Mouse (Mus musculus) olfactory bulb, adult 2 months (tissue): Measurements from ENCODE around the gene Jade2. TPM values are rescaled to one million over a fixed set of nuclear protein-coding genes. Genes with fewer than 3 reads are reported as not detected.
A peak's percentile ranks its signal among the peaks of the same experiment; 100 is the strongest.
"Not testable (repeated sequence)": the region's sequence is repeated elsewhere in the genome, so short reads cannot be mapped to it uniquely, and the experiment has no call there.

Experiments
- H3K27ac ChIP-seq: fragments of 200-500 bp; 2 replicates; pipeline ENCODE4 v1.5.1; 2012; ENCODE audit warnings: low read depth, low read length; ENCODE audit not compliant: insufficient read depth
- H3K4me1 ChIP-seq: fragments of 200-500 bp; 2 replicates; pipeline ENCODE4 v1.6.1; 2012; ENCODE audit warnings: low read length; ENCODE audit not compliant: control insufficient read depth, insufficient read depth
- H3K4me3 ChIP-seq: fragments of 200-500 bp; 2 replicates; pipeline ENCODE4 v1.5.1; 2012; ENCODE audit warnings: mild to moderate bottlenecking, low read depth, low read length, moderate library complexity; ENCODE audit not compliant: insufficient read depth
- CTCF ChIP-seq: fragments of 200-500 bp; IDR thresholded peaks from 2 replicates; pipeline ENCODE4 v1.5.1; 2012; ENCODE audit warnings: low read depth, mild to moderate bottlenecking, low read length, moderate library complexity; ENCODE audit not compliant: insufficient read depth
- POLR2A ChIP-seq: fragments of 200-500 bp; IDR thresholded peaks from 2 replicates; pipeline ENCODE4 v1.6.1; 2012; ENCODE audit warnings: mild to moderate bottlenecking, low read depth, low read length, moderate library complexity; ENCODE audit not compliant: insufficient read depth
- WGBS: fragments of 180-500 bp; shearing (Covaris S2); methylation state at CpG from one replicate; pipeline ENCODE4 v1.1.7; 2018; 5-methylcytosine and 5-hydroxymethylcytosine counted together
- polyA plus RNA-seq: library from polyadenylated mRNA; stranded (reverse); fragments of >200 nt; gene quantifications from 2 replicates; pipeline ENCODE4 v1.2.4, GENCODE M21; 2012; ENCODE audit warnings: low replicate concordance; ENCODE audit not compliant: missing spikeins, insufficient read depth, insufficient read length

The Jade2 gene
- polyA plus RNA-seq, 1 experiment = not detected

- WGBS = 93% methylated on average over 8 of the region's 8 CpGs
- Histone ChIP-seq H3K4me1 (no peaks in the 10 kb centered on the region), H3K27ac (no peak overlapping the region), H3K4me3 (no peak overlapping the region)
- TF ChIP-seq CTCF = no peak
- no peak for TF ChIP-seq POLR2A
Measured at GRCm38 (mm10) chr11:51812022-51812546, 45.4 kb downstream of the Jade2 start.

DNA sequence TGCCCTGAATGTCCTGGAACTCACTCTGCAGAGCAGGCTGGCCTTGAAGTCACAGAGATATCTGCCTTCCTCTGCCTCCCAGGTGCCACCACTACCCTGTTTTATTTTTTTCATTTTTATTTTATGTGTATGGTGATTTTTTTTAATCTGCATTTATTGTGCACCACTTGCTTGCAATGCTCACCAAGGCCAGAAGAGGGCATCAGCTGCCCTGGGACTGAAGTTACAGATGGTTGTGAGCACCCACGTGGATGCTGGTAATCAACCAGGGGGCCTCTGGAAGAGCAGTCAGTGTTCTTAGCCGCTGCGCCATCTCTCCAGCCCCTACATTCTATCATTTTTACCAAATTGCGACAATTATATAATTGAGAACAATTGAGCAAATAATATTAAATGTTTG lies 46.2 kb downstream of the Jade2 start:
- no peak overlapping the region for H3K27ac ChIP-seq
- WGBS = 90% methylated on average over 4 of the region's 4 CpGs
- no peaks in the 10 kb centered on the region for H3K4me1 ChIP-seq
- TF ChIP-seq POLR2A = no peak
- no peak overlapping the region for H3K4me3 ChIP-seq

GRCm38 (mm10) chr11:51809632-51810224 lies 47.7 kb downstream of the Jade2 start:
- Histone ChIP-seq H3K27ac (no peak overlapping the region), H3K4me1 (peaks cover 5% of the 10 kb centered on the region; the same call in 1 of the 2 replicates), H3K4me3 (no peak overlapping the region)
- 64% methylated on average over 6 of the region's 6 CpGs for WGBS
- TF ChIP-seq CTCF = no peak
- TF ChIP-seq POLR2A = no peak

- TF ChIP-seq CTCF (no peak), POLR2A (no peak)
- Histone ChIP-seq H3K4me3 (no peak overlapping the region), H3K4me1 (peaks cover 5% of the 10 kb centered on the region; the same call in 1 of the 2 replicates), H3K27ac (no peak overlapping the region)
- WGBS = 55% methylated on average over 13 of the region's 13 CpGs
Measured at GRCm38 (mm10) chr11:51807108-51807879, 50.2 kb downstream of the Jade2 start.

DNA sequence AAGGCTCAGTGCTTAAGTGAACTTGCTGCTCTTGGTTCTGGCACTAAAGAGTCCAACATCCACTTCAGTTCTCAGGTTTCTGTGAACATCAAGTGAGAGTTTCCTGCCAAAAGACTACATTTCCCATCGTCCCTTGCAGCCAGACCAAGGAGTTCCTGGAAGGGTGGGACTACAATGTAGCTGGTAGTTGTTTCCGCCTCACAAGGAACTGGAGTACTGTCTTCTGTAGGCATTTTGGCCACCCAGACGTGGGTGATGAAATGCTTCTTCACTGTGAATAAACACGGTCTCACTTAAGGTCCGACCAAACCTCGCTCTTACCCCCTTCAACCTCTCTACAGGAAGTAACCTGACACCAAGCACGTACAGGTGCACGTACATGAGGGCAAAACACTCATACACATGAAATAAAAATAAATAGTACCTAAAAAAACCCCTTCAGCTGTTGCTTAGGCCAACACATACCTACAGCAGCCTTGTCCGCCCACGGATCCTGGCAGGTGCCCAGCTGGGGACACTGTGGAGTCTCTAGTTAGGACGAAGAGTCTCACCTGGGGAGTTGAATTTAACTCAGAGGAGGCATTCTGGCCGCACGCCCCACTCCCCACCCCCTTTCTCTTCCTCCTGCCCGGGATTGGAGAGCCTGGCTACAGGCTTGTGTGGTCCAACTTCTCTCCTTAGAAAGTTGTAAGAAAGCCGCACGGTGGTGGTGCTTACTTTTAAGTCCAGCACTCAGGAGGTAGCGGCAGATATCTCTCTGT lies 52.1 kb downstream of the Jade2 start:
- peak overlapping the region; percentile 35; the same call in 1 of the 2 replicates for H3K27ac ChIP-seq
- WGBS = 14% methylated on average over 17 of the region's 17 CpGs
- no peak for TF ChIP-seq CTCF
- TF ChIP-seq POLR2A = no peak; the same call in 1 of the 2 replicates

GRCm38 (mm10) chr11:51800634-51801325 lies 56.7 kb downstream of the Jade2 start:
- Histone ChIP-seq H3K27ac (no peak overlapping the region), H3K4me1 (peaks cover 12% of the 10 kb centered on the region)
- TF ChIP-seq POLR2A = no peak
- TF ChIP-seq CTCF = no peak

More for the DNA sequence above, 52.1 kb downstream of the Jade2 start:
- Histone ChIP-seq H3K4me3 (peak overlapping the region; percentile 48), H3K4me1 (peaks cover 13% of the 10 kb centered on the region)

DNA sequence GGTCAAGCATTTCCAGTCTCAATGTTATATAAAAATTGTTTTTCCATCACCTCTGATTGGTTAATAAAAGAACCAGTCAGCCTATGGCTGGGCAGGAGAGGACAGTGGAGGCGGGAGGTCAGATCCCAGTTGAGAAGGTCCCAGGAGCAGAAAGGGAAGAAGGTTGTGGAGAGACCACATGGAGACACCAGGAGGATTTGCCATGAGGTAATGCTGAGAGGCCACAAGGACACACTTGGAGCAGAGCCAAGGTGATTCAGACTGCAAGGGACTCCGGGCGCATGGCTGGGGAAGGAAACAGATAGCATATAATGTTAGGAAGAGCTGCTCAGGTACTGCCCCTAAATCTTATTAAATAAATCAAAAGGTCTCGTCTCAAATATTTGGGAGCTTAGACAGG lies 61.2 kb downstream of the Jade2 start:
- WGBS = 72% methylated on average over 4 of the region's 4 CpGs
- no peak overlapping the region for H3K4me3 ChIP-seq

More at GRCm38 (mm10) chr11:51800634-51801325, 56.7 kb downstream of the Jade2 start:
- 35% methylated on average over 8 of the region's 8 CpGs for WGBS
- H3K4me3 ChIP-seq = no peak overlapping the region

DNA sequence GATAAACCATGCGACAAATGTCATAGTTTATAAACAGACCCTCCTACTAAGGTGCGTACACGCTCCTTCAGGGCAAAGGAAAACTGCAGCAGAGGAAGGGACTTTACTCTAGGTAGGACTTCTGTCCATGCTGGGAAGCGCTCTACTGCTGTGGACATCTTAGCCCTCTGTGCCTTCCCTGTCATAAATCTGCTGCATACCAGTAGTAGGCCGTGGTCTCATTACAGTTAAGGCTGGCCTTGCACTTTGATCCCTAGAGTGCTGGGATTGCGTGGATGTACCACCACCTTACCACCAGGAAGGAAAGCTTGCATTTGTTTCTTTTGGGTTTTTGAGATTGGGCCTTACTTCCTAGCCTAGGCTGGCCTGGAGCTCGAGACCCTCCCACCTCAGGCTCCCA lies 66.8 kb downstream of the Jade2 start:
- WGBS = 95% methylated on average over 7 of the region's 7 CpGs
- TF ChIP-seq CTCF = no peak
- TF ChIP-seq POLR2A = no peak
- no peaks in the 10 kb centered on the region for H3K4me1 ChIP-seq
- no peak overlapping the region for H3K4me3 ChIP-seq
- no peak overlapping the region for H3K27ac ChIP-seq

More for the DNA sequence above, 61.2 kb downstream of the Jade2 start:
- Histone ChIP-seq H3K4me1 (peaks cover 5% of the 10 kb centered on the region; the same call in 1 of the 2 replicates), H3K27ac (no peak overlapping the region)
- no peak for TF ChIP-seq CTCF
- no peak for TF ChIP-seq POLR2A

DNA sequence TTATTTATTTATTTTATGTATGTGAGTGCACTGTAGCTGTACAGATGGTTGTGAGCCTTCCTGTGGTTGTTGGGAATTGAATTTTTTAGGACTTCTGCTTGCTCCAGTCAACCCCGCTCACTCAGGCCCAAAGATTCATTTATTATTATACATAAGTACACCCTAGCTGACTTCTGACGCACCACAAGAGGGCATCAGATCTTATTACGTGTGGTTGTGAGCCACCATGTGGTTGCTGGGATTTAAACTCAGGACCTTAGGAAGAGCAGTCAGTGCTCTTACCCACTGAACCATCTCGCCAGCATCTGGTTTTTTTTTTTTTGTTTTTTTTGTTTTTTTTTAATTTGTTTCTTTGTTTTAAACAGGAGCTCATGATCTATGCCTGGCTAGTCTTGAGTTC lies 67.7 kb downstream of the Jade2 start:
- not testable (repeated sequence) for H3K27ac ChIP-seq, H3K4me1 ChIP-seq, H3K4me3 ChIP-seq
- 83% methylated on average over 4 of the region's 4 CpGs for WGBS
